Mouse (Mus musculus) lung, postnatal 0 days (tissue): ENCODE results near the gene Lhfpl3.

Source experiments
- CTCF ChIP-seq: IDR thresholded peaks from 2 replicates; pipeline ENCODE4 v1.5.1; 2016; ENCODE audit warnings: antibody characterized with exemption, mild to moderate bottlenecking
- EP300 ChIP-seq: IDR thresholded peaks from 2 replicates; pipeline ENCODE4 v1.6.1; 2016; ENCODE audit warnings: antibody characterized with exemption, mild to moderate bottlenecking, control low read depth

DNA sequence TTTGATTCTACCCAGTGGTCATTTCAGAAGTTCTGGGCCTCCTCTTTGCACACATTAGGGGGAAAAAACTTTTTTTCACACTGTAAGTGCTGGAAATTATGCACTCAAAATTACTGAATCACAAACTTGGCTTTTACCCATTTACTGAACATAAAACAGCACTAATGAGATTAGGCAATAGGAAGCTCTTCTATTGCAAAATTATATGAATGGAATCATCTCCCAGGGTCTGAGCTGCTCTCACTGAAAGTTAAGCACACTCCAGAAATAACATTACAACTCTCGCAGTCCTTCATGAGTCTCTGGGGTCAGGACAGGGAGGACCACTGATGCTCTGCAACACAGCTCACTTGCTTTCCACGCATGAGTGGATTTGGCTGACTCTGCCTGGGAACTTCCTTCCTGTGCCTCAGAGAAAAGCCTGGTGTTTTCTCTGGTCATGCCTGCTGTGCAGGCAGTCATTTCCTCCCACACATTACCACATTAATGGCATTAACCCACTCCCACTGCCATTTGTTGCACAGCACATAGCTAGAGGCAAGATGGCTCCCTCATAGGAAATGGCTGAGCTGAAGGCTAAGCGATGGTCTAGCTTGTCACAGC lies 510.1 kb downstream of the Lhfpl3 start:
- TF ChIP-seq CTCF (no peak), EP300 (no peak)
